Mouse (Mus musculus) ovary, postnatal 36 days (tissue): ENCODE measurements at regions not wholly inside any gene's neighbourhood (a gene's known extent, or its start where the extent isn't known, plus 50 kb on each side); places are given as distances from the start of the nearest gene placed in this dataset.

Experiments
- DNase-seq: peaks from one replicate; pipeline ENCODE4 v3.0.0; 2022; ENCODE audit warnings: low spot score, mixed read lengths

DNA sequence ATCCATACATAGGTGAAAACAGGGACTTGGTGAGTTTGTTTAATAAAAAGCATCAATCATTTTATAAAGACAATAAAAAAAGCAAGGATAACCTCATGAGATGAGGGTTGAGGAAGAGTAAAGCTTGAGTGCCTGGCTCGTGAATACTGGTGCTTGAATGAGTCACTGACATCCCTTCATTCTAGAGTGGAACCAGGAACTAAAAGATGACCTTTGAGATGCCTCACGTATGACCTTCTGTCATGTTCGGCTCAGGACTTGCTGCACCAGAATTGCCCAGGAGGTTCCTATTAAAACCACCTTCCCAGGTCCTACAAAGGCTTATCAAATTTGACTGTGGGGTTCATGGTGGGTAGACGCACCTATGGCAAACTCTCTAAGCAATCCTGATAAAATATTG, 61.5 kb upstream of the Elac2 start:
- DNase-seq, result no peak

DNA sequence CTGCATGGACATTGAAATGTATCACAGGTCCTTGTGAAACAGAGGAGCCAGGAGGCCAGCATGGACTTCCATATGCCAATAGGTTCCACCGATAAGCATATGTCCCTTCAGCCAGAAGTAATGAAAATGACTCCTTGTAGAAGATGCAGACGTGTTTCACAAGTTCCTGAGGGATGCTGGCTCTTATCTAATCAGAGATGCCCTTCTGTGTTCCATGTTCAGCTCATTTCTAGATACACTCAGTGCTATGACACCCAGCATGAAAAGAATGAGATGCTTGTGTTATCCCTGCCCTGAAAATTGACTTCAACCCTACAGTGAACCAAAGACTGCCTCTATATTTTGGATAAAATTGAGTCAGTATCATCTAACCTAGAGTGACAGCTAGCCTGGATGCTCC, 53.8 kb upstream of the Elac2 start:
- DNase-seq, result no peak

DNA sequence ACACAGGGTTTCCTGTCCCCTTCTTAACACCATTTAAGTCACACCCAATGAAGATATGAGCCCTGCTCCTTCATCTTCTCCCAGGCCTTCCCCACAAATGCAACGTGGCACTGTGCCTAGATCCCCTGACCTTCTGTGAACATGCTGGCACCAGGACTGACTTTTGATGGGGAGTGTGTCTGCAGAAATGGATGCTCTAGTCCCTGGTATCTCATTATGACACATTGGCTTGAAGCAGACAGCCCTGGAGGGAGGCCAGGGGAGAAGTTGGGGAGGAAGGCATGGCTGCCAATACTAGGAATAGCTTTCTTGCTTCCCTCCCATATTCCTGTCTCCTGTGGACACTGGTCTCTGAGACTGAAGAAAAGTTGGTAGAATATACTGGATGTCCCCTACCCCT, 52.9 kb upstream of the Elac2 start:
- DNase-seq, result peak; percentile 5
